Mouse (Mus musculus) liver, postnatal 0 days (tissue): ENCODE measurements at regions not wholly inside any gene's neighbourhood (a gene's known extent, or its start where the extent isn't known, plus 50 kb on each side); places are given as distances from the start of the nearest gene placed in this dataset.

ENCODE experiments used
- CTCF ChIP-seq: sonication (generic); IDR thresholded peaks from 2 replicates; pipeline ENCODE4 v1.5.1; 2016; ENCODE audit warnings: antibody characterized with exemption, low read depth
- EP300 ChIP-seq: IDR thresholded peaks from 2 replicates; pipeline ENCODE4 v1.6.1; 2016; ENCODE audit warnings: antibody characterized with exemption, low read depth, mild to moderate bottlenecking

DNA sequence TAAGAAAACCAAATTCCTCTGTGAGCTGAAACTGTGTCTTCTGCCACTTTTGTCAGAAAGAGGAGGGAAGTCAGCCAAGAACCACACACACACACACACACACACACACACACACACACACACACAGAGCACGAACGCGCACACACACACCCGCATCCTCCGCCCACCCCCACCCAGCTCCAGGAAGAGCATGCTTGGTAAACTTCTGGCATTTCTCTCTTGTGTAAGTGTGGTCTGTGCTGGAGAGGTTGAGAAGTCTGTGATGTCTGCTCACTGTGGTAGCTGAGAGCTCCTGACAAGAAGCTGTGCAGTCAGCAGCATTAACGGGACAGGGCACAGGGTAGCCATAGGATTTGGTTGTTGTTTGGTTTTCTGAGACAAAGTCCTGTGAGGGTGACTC is 120.8 kb upstream of the Topaz1 start:
- TF ChIP-seq CTCF = no peak
- TF ChIP-seq EP300 = no peak
